Mouse (Mus musculus): ENCODE data around the gene Impdh1. TPM values are rescaled to one million over a fixed set of nuclear protein-coding genes. Genes with fewer than 3 reads are reported as not detected.

Gene Impdh1
- polyA plus RNA-seq (2012; rRNA removed), result 16.8 and 17.7 TPM in 2 replicates

- peak; percentile 81 for DNase-seq
- H3K27me3 ChIP-seq (replicated peaks; ENCODE audit: control insufficient read depth, insufficient read depth, low read length), result no peaks in the 10 kb centered on the region
- peak within 1 kb of the TSS; percentile 69 for H3K4me3 ChIP-seq (ENCODE audit: insufficient read depth, low read depth, low read length)
- under 1% methylated on average over 56 of the region's 56 CpGs for WGBS
- H3K27ac ChIP-seq (ENCODE audit: insufficient read depth, low read depth, low read length), result no peak within 1 kb of the TSS
- TF ChIP-seq CTCF (conservative IDR thresholded peaks at IDR 0.05; ENCODE audit: insufficient read depth, insufficient read length, low read depth, low read length) (no peak), POLR2A (IDR thresholded peaks at IDR 0.05; ENCODE audit: low read depth, low read length) (no peak)
- H3K36me3 ChIP-seq (ENCODE audit: control insufficient read depth, insufficient read depth, low read length), result no peaks in the 10 kb centered on the region
- no peaks in the 10 kb centered on the region for H3K4me1 ChIP-seq (ENCODE audit: control insufficient read depth, insufficient read depth, low read length)
Observed at GRCm38 (mm10) chr6:29215881-29216501, at the start of gene Impdh1. TSS of gene Impdh1 (minus strand) at chr6:29216364.

- Histone ChIP-seq H3K27ac (ENCODE audit: insufficient read depth, low read depth, low read length) (no peak overlapping the region), H3K4me1 (ENCODE audit: control insufficient read depth, insufficient read depth, low read length) (no peaks in the 10 kb centered on the region), H3K36me3 (ENCODE audit: control insufficient read depth, insufficient read depth, low read length) (no peaks in the 10 kb centered on the region), H3K4me3 (ENCODE audit: insufficient read depth, low read depth, low read length) (no peak overlapping the region), H3K27me3 (replicated peaks; ENCODE audit: control insufficient read depth, insufficient read depth, low read length) (no peaks in the 10 kb centered on the region)
- DNase-seq, result no peak
- TF ChIP-seq POLR2A (IDR thresholded peaks at IDR 0.05; ENCODE audit: low read depth, low read length), result no peak
- TF ChIP-seq CTCF (conservative IDR thresholded peaks at IDR 0.05; ENCODE audit: insufficient read depth, insufficient read length, low read depth, low read length), result no peak
- WGBS, result 84% methylated on average over 3 of the region's 3 CpGs
Observed at GRCm38 (mm10) chr6:29264456-29264781, 48.3 kb upstream of the Impdh1 start.

- Histone ChIP-seq H3K27me3 (replicated peaks; ENCODE audit: control insufficient read depth, insufficient read depth, low read length) (no peaks in the 10 kb centered on the region), H3K4me1 (ENCODE audit: control insufficient read depth, insufficient read depth, low read length) (no peaks in the 10 kb centered on the region), H3K4me3 (ENCODE audit: insufficient read depth, low read depth, low read length) (no peak overlapping the region), H3K27ac (ENCODE audit: insufficient read depth, low read depth, low read length) (no peak overlapping the region), H3K36me3 (ENCODE audit: control insufficient read depth, insufficient read depth, low read length) (no peaks in the 10 kb centered on the region)
- peak; percentile 7 for DNase-seq
- 66% methylated on average over 6 of the region's 6 CpGs for WGBS
- TF ChIP-seq CTCF (conservative IDR thresholded peaks at IDR 0.05; ENCODE audit: insufficient read depth, insufficient read length, low read depth, low read length), result no peak
- no peak for TF ChIP-seq POLR2A (IDR thresholded peaks at IDR 0.05; ENCODE audit: low read depth, low read length)
Observed at GRCm38 (mm10) chr6:29263650-29264455, 47.7 kb upstream of the Impdh1 start.

- H3K27me3 ChIP-seq (replicated peaks; ENCODE audit: control insufficient read depth, insufficient read depth, low read length), result no peaks in the 10 kb centered on the region
- no peaks in the 10 kb centered on the region for H3K4me1 ChIP-seq (ENCODE audit: control insufficient read depth, insufficient read depth, low read length)
- 80% methylated on average over 5 of the region's 5 CpGs for WGBS
- TF ChIP-seq POLR2A (IDR thresholded peaks at IDR 0.05; ENCODE audit: low read depth, low read length) (no peak), CTCF (conservative IDR thresholded peaks at IDR 0.05; ENCODE audit: insufficient read depth, insufficient read length, low read depth, low read length) (no peak)
- no peak for DNase-seq
- no peak overlapping the region for H3K27ac ChIP-seq (ENCODE audit: insufficient read depth, low read depth, low read length)
- no peaks in the 10 kb centered on the region for H3K36me3 ChIP-seq (ENCODE audit: control insufficient read depth, insufficient read depth, low read length)
- H3K4me3 ChIP-seq (ENCODE audit: insufficient read depth, low read depth, low read length), result no peak overlapping the region
Observed at GRCm38 (mm10) chr6:29261831-29262230, 45.7 kb upstream of the Impdh1 start.

- no peaks in the 10 kb centered on the region for H3K27me3 ChIP-seq (replicated peaks; ENCODE audit: control insufficient read depth, insufficient read depth, low read length)
- TF ChIP-seq POLR2A (IDR thresholded peaks at IDR 0.05; ENCODE audit: low read depth, low read length), result no peak
- DNase-seq, result no peak
- no peaks in the 10 kb centered on the region for H3K4me1 ChIP-seq (ENCODE audit: control insufficient read depth, insufficient read depth, low read length)
- H3K4me3 ChIP-seq (ENCODE audit: insufficient read depth, low read depth, low read length), result no peak overlapping the region
- H3K36me3 ChIP-seq (ENCODE audit: control insufficient read depth, insufficient read depth, low read length), result no peaks in the 10 kb centered on the region
- 61% methylated on average over 1 of the region's 1 CpGs for WGBS
- H3K27ac ChIP-seq (ENCODE audit: insufficient read depth, low read depth, low read length), result no peak overlapping the region
Observed at GRCm38 (mm10) chr6:29259418-29259817, 43.3 kb upstream of the Impdh1 start.

- Histone ChIP-seq H3K36me3 (ENCODE audit: control insufficient read depth, insufficient read depth, low read length) (no peaks in the 10 kb centered on the region), H3K4me3 (ENCODE audit: insufficient read depth, low read depth, low read length) (no peak overlapping the region), H3K27me3 (replicated peaks; ENCODE audit: control insufficient read depth, insufficient read depth, low read length) (no peaks in the 10 kb centered on the region), H3K4me1 (ENCODE audit: control insufficient read depth, insufficient read depth, low read length) (no peaks in the 10 kb centered on the region), H3K27ac (ENCODE audit: insufficient read depth, low read depth, low read length) (no peak overlapping the region)
- no peak for TF ChIP-seq CTCF (conservative IDR thresholded peaks at IDR 0.05; ENCODE audit: insufficient read depth, insufficient read length, low read depth, low read length)
- no peak for TF ChIP-seq POLR2A (IDR thresholded peaks at IDR 0.05; ENCODE audit: low read depth, low read length)
- WGBS, result 65% methylated on average over 4 of the region's 4 CpGs
- no peak for DNase-seq
Observed at GRCm38 (mm10) chr6:29247072-29247471, 30.9 kb upstream of the Impdh1 start.

GRCm38 (mm10) chr6:29246585-29246984 is 30.4 kb upstream of the Impdh1 start:
- no peak overlapping the region for H3K4me3 ChIP-seq (ENCODE audit: insufficient read depth, low read depth, low read length)
- TF ChIP-seq CTCF (conservative IDR thresholded peaks at IDR 0.05; ENCODE audit: insufficient read depth, insufficient read length, low read depth, low read length) (no peak), POLR2A (IDR thresholded peaks at IDR 0.05; ENCODE audit: low read depth, low read length) (no peak)
- WGBS, result 61% methylated on average over 5 of the region's 5 CpGs

More at GRCm38 (mm10) chr6:29246585-29246984, 30.4 kb upstream of the Impdh1 start:
- no peaks in the 10 kb centered on the region for H3K4me1 ChIP-seq (ENCODE audit: control insufficient read depth, insufficient read depth, low read length)
- no peak for DNase-seq
- H3K27ac ChIP-seq (ENCODE audit: insufficient read depth, low read depth, low read length), result no peak overlapping the region
- no peaks in the 10 kb centered on the region for H3K36me3 ChIP-seq (ENCODE audit: control insufficient read depth, insufficient read depth, low read length)
- no peaks in the 10 kb centered on the region for H3K27me3 ChIP-seq (replicated peaks; ENCODE audit: control insufficient read depth, insufficient read depth, low read length)
